Mouse (Mus musculus): Measurements from ENCODE around the gene Ces2b.
"Not testable (repeated sequence)": the region's sequence is repeated elsewhere in the genome, so short reads cannot be mapped to it uniquely, and the experiment has no call there.

Gene Ces2b

DNA sequence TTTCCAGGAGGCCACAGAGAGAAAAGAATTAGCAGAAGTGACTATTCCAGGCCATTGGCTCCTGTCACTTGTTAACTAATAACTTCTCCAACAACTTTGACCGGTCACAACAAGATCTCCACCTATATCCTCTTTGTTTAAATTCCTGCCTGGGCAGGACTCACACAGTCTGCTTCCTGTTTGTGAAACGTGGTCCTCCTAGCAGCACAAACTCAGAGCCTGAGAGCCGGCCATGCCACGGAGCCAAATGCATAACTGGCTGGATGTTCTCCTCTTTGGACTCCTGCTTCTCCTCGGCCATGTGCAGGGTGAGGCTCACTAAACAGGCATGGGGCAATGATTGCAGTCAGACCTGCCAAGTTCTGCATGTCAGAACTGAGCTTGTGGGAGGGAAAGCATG lies at the start of gene Ces2b:
Ces2b (plus strand) TSS at position 133 of the 400 bp plus-strand sequence.
- no peak for DNase-seq (ENCODE audit: low spot score)

DNA sequence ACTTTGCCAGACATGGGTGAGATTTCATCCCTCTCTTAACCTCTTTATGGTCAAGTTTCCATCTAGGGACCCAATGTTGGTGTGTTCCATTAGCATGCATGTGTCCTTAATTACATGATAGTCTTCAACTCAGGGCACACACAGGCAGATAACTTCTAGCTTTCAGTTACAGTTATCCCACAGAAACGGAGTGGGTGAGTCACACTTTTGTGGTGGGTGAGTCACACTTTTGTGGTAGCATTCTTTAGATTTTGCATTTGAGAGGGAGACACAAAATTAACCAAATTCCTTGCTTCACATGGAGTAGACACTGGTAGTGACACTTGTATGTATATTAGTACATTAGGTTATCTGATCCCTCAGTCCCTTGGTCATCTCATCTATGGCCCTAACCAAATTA lies 44.3 kb upstream of the Ces2b start:
- no peak for DNase-seq (ENCODE audit: low spot score)

DNA sequence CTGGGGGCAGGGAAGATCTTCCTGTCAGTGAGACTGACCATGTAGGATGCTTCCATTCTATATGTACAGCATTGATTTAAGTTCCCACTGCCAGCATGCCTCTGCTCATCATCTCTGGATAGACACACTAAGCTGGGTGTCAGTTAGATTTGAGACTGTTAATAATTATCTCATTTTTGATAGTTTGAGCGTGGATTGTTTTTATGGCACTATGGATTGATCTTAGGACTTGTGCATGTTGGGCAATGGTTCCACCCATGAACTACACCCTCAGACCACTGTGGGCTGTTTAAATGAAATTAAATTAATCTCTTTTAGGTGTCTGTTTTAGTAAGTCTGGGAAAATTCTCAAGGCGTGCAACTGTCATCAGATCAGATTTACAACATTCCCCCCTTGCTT lies 42.4 kb upstream of the Ces2b start:
- no peak for DNase-seq (ENCODE audit: low spot score)

DNA sequence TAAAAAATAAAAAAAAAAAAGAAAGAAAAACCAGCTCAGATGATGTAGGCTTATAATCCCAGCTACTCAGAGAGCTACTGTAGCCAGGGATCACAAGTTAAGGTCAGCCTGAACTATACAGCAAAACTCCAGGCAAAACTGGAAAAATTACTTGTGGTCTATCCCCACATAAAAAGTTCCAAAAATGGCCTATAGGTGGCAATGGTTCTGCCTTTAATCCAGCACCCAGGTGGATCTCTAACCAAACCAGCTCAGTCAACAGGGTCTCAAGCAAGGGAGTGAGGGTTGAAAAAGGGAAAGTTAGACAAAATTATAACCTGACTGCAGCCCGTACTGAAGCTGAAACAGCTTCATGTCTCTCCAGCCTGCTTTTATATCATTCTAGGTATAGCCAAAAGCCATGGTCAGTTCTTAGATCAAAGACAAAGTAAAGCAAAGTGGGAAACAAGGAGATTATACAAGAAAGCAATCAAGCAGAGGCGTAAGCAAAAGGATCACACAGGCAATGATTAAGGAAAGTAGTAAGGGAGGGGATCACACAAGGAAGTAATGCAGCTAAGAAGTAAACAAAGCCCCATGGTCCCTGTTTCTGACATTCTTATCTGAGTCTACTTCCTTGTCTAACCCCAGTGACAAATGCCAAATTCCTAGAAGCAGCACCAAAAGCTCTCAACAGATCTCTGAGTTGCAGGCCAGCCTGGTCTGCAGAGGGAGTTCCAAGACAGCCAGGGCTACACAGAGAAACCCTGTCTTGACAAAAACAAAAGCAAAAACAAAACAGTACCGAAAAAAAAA lies 41.3 kb upstream of the Ces2b start:
- peak; percentile 62 for DNase-seq (ENCODE audit: low spot score)

DNA sequence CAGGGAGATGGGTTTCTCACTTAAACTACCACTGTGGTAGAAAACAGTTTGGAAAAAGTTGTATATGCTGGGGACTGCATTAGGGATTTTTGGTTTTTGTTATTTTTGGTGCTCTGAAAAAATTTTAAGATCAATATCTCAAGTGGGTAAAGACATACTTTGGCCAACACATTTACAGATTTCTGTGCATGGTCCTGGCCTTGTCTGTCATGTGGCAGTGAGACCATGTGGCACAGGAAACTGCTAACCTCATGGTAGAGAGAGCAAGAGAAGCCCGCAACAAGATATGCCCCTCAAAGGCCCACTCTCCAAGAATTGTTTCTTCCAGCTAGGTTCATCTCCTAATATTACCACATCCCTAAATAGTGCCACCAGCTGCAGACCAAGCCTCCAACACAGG lies 32.0 kb upstream of the Ces2b start:
- no peak for DNase-seq (ENCODE audit: low spot score)

DNA sequence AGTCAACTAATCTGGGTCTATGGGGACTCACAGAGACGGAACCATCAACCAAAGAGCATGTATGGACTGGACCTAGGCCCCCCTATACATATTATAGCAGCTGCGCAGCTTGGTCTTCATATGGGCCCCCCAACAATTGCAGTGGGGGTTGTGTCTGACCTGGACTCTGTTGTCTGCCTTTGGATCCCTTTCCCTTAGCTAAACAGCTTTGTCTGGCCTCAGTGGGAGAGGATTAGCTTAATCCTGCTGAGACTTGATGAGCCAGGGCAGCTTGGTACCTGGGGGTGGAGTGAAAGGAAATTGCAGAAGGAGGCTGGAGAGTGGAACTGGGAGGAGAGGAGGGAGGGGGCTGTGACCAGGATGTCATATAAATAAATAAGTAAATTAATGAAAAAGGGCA lies 25.2 kb upstream of the Ces2b start:
- peak; percentile 23 for DNase-seq (ENCODE audit: low spot score)

DNA sequence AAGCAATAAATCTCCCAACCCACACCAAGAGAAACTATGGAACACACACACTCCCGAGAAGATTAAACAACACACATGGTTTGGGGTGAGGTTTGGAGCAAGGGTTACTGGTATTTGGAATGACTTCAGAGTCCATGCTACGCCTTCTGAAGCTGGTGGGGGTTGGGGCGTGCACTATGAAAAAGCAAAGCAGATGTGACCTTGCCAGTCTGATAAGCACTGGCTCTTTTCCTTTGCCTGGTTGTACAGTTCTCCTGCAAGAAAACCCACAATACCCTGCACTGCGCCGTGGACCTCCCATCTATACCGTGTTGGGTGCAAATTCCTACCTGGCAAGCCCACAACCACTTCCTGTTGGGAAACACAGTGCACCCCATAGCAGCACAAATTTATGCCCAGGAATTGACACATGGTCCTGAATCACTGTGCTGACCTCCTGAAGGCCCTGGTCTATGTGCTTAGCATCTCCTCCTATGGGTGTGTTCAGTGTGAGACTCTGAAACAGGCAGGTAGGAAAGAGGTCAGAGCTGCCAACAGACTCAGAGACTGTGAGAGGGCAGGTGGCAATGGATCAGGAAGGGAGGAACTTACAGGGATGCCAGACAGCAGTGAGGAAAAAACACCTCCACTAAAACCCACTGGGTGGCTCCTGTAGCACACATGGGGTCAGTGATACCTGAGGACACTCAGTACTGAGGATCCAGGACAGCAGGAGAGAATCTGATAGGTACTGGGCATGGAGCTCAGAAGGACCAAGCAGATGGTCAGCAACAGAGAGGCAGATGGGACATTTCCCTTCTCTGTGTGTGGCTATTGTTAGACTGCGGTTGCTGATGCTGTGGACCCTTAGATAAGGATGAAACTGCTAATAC lies 22.6 kb upstream of the Ces2b start:
- no peak for DNase-seq (ENCODE audit: low spot score)

DNA sequence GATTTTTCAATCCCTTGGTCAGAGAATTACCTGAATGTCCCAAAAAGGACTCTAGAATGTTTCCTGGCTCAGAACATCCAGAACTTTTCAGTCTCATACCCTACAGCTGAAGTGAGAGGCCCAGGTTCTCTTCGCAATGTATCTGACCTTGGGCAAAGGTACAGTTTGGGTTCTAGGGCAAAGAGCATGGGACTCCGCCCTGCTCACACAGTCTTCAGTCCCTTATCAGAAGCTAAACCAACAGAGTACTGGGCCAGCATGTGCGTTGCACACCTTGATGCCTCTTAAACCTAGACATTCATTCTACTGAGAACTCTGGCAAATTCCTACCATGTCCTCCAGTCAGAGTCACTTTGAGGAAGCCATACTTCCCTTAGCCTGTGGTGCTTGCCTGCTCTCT lies 21.9 kb upstream of the Ces2b start:
- no peak for DNase-seq (ENCODE audit: low spot score)

DNA sequence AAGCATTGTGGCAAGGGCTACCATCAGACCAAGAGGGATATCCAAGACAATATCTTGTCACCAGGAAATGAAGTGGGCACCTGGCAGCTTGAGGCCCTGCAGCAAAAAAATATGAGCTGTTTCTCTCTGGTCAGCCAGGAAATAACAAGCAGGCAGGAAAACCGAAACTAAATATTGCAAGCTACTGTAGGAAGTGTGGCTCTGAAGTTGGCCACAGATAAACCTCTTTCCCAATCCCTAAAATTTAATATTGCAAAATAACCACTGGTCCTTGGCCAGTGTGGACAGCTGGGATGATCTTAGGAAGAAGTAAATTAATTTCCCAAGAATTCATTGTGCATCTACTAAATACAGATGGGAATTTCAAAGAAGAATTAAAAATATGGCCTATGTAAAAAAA lies 4.5 kb upstream of the Ces2b start:
- DNase-seq (ENCODE audit: low spot score) = no peak

DNA sequence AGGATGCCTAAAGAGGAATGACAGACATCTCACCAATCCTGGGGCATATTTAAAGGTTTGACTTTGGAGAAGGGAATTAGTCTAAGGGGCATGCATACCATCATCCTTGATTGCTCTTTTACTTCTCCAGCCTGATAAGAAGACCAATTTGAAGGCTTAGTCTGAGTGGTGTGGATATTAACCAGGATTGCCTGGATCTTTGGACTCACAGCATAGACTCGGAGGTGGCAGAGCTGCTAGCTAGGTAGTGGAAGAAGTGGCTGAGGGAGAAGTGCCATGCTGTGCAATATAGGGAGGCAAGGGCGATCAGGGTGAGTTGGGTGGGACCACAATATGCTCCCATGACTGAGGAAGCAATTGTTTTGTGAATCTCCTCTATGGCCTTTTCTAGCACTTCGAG lies 3.2 kb upstream of the Ces2b start:
- DNase-seq (ENCODE audit: low spot score) = no peak

DNA sequence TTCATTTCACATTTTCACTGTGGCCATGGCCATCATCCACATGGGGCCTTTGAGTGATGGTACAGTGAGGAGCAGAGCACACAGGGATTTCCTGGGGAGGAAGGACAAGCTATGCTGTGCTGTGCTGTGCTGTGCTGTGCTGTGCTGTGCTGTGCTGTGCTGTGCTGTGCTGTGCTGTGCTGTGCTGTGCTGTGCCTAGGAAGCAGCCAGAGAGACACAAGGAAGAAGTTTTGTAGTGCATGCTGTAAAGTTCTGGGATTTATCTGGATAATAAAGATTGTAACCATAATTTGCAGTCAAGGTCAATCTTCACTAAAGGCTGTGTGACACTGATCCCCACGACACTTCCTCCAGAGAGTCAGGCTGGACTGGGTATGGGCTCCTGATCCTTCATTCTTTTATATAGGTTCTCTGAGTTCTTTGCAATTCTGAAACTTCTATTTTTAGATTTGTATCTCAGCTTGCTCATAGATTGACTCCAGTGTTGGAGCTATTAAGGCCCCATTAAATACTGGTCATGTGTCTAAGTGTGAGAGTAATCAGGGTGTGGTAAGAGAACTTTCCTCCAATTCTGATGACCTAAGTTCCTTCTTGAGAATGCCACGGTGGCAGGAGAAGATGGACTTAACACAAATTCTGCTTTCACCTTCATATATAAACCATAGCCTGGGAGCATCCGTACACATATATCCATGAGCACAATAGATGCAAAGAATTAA lies 10.1 kb downstream of the Ces2b start:
- no peak for DNase-seq (ENCODE audit: low spot score)

DNA sequence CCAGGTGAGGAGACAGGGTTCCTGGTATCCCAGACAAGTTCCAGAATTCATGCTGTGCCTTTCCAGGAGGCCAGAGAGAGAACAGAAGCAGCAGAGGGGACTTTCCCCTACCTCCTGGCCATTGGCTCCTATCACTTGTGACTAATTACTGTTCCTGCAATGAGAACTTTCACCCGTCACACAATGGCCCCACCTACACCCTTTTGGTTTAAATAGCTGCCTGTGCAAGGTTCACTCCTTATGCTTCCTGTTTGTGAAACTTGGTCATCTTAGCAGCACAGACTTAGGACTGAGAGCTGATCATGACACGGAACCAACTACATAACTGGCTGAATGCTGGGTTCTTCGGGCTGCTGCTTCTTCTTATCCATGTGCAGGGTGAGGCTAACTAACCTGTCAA lies 15.5 kb downstream of the Ces2b start, which contains the start of gene Ces2c:
Ces2c (plus strand) TSS at position 238 of the 400 bp plus-strand sequence.
- no peak for DNase-seq (ENCODE audit: low spot score)

DNA sequence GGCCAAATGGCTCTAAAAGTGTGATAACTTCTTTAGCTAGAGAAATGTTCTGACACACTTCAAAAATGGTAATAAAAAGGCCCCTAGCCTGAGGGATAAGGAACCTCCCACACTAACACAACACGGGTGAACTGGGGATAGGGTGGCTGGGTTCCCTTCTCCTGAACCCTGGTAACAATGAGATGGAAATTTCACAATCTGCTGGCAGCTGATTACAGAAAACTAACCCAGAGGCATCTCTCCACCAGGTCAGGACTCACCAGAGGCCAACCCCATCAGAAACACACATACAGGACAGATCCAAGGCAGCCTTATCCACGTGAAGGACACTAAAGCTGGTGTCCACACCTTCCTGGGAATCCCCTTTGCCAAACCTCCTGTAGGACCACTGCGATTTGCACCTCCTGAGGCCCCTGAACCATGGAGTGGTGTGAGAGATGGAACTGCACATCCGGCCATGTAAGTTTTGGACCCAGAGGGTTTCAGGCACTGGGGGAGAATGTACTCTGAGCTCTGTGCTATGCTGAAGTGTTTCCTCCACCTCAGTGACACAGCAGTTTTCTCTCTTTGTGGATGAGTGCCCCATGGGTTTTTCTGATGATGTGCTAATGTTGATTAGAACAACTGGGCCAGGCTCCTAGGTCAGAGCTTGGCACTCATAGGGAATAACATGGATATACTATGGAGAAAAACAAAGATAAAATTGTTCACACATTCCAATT lies 16.5 kb downstream of the Ces2b start:
- DNase-seq (ENCODE audit: low spot score) = no peak

DNA sequence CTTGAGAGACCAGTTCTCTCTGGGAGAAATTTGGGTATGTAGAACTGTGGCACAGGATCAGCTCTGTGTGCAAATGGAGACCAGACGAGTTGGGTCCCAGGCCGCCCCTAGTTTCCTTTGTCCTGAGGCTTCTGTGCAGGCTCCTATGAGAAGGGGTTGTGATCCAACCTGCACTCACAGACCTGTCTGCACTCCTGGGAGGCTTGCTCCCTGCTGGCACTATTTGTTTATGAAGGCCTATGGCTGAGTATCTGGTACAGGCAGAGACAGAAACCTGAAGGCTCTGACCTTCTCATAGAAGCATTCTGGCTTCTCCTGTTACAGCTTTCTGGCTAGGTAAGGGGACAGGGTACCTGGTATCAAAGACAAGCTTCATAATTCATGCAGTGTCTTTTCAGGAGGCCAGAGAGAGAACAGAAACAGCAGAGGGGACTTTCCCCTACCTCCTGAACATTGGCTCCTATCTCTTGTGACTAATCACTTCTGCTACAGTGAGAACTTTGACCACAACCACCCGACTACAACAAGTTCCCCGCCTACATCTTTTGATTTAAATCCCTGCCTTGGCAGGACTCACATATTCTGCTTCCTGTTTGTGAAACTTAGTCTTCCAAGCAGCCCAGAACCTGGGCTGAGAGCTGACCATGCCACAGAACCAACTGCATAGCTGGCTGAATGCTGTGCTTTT lies 35.6 kb downstream of the Ces2b start:
- not testable (repeated sequence) for DNase-seq (ENCODE audit: low spot score)

DNA sequence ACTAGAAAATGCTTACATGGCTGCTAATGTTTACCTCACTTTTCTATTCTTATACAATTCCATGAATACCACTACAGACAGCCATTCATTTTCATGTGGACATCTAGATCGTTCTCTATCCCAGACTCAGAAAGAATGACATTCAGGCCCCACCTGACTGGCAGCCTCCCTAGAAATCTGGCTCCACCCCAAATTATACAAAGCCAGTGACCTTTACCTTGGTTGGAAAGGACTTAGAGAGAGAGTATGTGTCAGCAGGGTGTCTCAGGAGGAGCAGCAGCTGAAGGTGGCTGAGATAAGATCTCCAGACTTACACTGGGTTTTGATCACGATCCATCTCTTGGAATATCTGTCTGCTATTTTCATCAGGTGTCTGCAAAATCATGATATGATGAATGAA lies 37.5 kb downstream of the Ces2b start:
- not testable (repeated sequence) for DNase-seq (ENCODE audit: low spot score)

DNA sequence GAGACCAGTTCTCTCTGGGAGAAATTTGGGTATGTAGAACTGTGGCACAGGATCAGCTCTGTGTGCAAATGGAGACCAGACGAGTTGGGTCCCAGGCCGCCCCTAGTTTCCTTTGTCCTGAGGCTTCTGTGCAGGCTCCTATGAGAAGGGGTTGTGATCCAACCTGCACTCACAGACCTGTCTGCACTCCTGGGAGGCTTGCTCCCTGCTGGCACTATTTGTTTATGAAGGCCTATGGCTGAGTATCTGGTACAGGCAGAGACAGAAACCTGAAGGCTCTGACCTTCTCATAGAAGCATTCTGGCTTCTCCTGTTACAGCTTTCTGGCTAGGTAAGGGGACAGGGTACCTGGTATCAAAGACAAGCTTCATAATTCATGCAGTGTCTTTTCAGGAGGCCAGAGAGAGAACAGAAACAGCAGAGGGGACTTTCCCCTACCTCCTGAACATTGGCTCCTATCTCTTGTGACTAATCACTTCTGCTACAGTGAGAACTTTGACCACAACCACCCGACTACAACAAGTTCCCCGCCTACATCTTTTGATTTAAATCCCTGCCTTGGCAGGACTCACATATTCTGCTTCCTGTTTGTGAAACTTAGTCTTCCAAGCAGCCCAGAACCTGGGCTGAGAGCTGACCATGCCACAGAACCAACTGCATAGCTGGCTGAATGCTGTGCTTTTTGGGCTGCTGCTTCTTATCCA lies 55.0 kb downstream of the Ces2b start:
- not testable (repeated sequence) for DNase-seq (ENCODE audit: low spot score)

Measured in retina, embryonic 14.5 days (tissue).